Mouse (Mus musculus) C2C12 (cell line): Measurements from ENCODE around the gene Cebpb.

Experiments used
- CEBPB ChIP-seq: IDR thresholded peaks from one replicate; pipeline ENCODE4 v1.6.1; 2011; ENCODE audit warnings: low read depth, mild to moderate bottlenecking, control low read depth, moderate library complexity
- CTCF ChIP-seq: IDR thresholded peaks from one replicate; pipeline ENCODE4 v1.5.1; 2011; ENCODE audit not compliant: control insufficient read depth, insufficient read depth, insufficient read length
- FOSL1 ChIP-seq: IDR thresholded peaks from one replicate; pipeline ENCODE4 v1.8.0; 2011; ENCODE audit warnings: mild to moderate bottlenecking, low read length; ENCODE audit not compliant: poor library complexity, insufficient read depth, severe bottlenecking
- MAX ChIP-seq: IDR thresholded peaks from one replicate; pipeline ENCODE4 v1.6.1; 2011; ENCODE audit warnings: mild to moderate bottlenecking, control low read depth
- MYOD1 ChIP-seq: IDR thresholded peaks from one replicate; pipeline ENCODE4 v1.6.1; 2011; ENCODE audit warnings: low read depth; ENCODE audit not compliant: control insufficient read depth, insufficient read length
- MYOG ChIP-seq: IDR thresholded peaks from one replicate; pipeline ENCODE4 v1.6.1; 2011; ENCODE audit not compliant: control insufficient read depth, insufficient read length; ENCODE audit errors: extremely low read depth
- USF1 ChIP-seq: IDR thresholded peaks from one replicate; pipeline ENCODE4 v1.6.1; 2011; ENCODE audit warnings: low read depth, mild to moderate bottlenecking, control low read depth, moderate library complexity

DNA sequence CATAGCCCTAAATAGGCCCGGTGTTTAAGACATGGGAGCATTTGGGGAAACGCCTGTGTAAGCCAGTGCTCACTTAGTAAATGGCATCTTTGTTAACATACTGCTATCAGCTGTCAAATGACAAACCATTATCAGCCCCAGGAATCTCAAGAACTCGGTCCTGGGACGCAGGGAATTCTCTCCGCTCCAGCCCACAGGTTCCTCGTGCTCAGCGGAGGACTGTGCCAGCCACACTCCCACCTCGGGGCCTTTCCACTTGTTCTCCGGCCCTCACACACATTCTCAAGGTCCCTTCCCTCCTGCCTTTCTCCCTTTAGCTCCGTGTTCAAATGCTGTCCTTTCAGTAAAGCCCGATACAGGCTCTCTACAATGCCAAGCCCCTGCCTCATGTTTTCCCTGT is 30.0 kb upstream of the Cebpb start:
- TF ChIP-seq MAX (no peak), USF1 (no peak), CTCF (no peak), MYOD1 (no peak), FOSL1 (no peak), MYOG (no peak), CEBPB (no peak)
